Mouse (Mus musculus): ENCODE data around the gene Shld2. TPM values are rescaled to one million over a fixed set of nuclear protein-coding genes. Genes with fewer than 3 reads are reported as not detected.
A peak's percentile ranks its signal among the peaks of the same experiment; 100 is the strongest.
"Not testable (repeated sequence)": the region's sequence is repeated elsewhere in the genome, so short reads cannot be mapped to it uniquely, and the experiment has no call there.

The Shld2 gene
- polyA plus RNA-seq, 1 experiment from 2014 or later, result 6.1 TPM

DNA sequence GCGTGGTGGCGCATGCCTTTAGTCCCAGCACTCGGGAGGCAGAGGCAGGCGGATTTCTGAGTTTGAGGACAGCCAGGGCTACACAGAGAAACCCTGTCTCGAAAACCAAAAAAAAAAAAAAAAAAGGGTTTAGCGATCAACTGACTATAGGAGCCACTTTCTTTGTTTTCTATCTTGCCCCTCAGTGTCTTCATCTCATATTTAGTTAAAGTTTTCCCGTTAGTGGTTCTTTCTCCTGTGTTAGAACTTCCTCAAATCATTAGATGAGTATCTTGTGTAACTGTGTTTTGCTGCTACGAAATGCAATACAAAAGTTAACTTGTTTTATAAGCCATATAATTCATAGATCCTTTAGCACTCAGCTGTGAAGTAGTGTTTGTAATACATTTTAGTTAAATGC, 4.1 kb upstream of the Shld2 start:
- not testable (repeated sequence) for H3K4me3 ChIP-seq; H3K27ac ChIP-seq; DNase-seq (ENCODE audit: low spot score); H3K27me3 ChIP-seq (ENCODE audit: insufficient read depth, poor library complexity, severe bottlenecking); H3K9me3 ChIP-seq
- Histone ChIP-seq H3K36me3 (peaks cover 35% of the 10 kb centered on the region), H3K4me1 (replicated peaks) (peaks cover 25% of the 10 kb centered on the region)
- WGBS, result 93% methylated on average over 8 of the region's 8 CpGs

DNA sequence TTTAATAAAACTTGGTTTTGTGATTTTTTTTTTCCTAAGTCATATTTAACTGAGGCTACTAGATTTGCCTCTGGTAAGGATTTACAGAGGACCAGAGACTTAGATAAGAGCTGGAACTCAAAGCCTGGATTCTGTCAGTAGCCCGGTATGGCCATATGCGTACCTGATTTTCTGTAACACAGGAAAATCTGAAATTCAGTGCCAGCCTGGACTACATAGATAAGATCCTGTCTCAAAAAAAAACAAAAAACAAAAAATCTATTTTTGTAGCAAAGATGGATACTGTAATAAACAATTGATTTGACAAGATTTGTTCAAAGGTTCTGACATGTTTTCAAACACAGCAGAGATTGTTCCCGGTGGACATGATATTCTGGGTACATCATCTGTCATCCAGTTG, 3.3 kb upstream of the Shld2 start:
- H3K4me1 ChIP-seq (replicated peaks), result peaks cover 25% of the 10 kb centered on the region
- H3K27me3 ChIP-seq (ENCODE audit: insufficient read depth, poor library complexity, severe bottlenecking), result no peaks in the 10 kb centered on the region
- H3K36me3 ChIP-seq, result peaks cover 28% of the 10 kb centered on the region
- DNase-seq (ENCODE audit: low spot score), result no peak
- 95% methylated on average over 3 of the region's 3 CpGs for WGBS
- no peaks in the 10 kb centered on the region for H3K9me3 ChIP-seq
- H3K4me3 ChIP-seq, result no peak overlapping the region
- no peak overlapping the region for H3K27ac ChIP-seq

DNA sequence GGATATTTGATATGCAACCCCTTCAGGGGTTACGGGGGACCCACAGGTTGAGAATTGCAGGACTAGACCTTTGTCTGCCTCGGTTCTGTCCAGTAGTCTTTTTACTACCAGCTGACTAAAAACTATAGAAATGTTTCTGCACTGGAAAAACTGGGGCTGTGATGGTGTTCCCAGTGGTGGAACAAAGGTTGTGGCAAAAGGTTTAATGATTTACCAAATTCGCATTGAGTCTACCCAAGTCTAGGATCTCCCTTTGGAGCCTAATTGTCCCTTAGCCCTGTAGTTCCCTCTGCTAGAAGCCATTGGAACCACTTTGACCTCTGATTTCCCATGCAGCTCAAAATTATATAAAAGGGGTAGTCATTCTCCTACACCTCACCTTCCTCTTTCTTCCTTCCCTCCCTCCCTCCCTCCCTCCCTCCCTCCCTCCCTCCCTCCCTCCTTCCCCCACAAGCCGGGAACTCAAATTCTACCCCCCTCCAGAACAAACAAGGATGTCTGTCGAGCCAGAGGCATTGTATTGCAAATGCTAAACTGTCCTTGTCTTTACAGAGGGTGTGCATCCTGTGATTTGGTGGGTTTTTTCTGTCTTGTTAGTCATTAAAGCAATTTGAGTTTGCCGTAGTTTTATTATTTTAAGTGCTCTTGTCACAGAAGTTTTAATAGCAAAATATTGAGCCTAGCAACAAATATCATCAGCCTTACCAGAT, 2.2 kb upstream of the Shld2 start:
- Histone ChIP-seq H3K9me3 (no peaks in the 10 kb centered on the region), H3K27me3 (ENCODE audit: insufficient read depth, poor library complexity, severe bottlenecking) (no peaks in the 10 kb centered on the region), H3K36me3 (peaks cover 18% of the 10 kb centered on the region), H3K4me1 (replicated peaks) (peaks cover 25% of the 10 kb centered on the region), H3K4me3 (peak overlapping the region; percentile 95), H3K27ac (peak overlapping the region; percentile 69)
- no peak for DNase-seq (ENCODE audit: low spot score)
- 18% methylated on average over 6 of the region's 6 CpGs for WGBS

DNA sequence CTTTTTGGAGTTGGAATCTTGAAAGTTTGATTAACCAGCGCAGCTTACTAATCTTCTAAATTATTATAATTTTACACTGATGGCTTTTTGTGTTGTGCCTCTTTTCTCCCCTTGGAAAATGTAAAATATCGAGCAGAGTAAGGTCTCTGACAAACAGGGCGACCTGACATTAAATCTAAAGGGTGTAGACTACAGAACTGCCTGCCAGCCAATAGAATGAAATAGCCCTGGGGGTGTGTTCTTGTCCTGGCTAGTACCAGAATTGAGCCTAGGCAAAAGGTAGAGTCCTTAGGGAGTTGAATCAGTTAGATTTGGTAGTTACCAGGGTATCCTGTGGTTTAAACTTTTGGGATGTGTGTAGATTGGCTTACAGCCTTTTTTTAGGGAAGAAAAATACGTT, 1.4 kb upstream of the Shld2 start:
- Histone ChIP-seq H3K9me3 (no peaks in the 10 kb centered on the region), H3K27me3 (ENCODE audit: insufficient read depth, poor library complexity, severe bottlenecking) (no peaks in the 10 kb centered on the region), H3K27ac (peak overlapping the region; percentile 98), H3K4me3 (peak overlapping the region; percentile 95), H3K36me3 (peaks cover 12% of the 10 kb centered on the region), H3K4me1 (replicated peaks) (peaks cover 25% of the 10 kb centered on the region)
- DNase-seq (ENCODE audit: low spot score), result peak; percentile 5
- 5% methylated on average over 4 of the region's 4 CpGs for WGBS

DNA sequence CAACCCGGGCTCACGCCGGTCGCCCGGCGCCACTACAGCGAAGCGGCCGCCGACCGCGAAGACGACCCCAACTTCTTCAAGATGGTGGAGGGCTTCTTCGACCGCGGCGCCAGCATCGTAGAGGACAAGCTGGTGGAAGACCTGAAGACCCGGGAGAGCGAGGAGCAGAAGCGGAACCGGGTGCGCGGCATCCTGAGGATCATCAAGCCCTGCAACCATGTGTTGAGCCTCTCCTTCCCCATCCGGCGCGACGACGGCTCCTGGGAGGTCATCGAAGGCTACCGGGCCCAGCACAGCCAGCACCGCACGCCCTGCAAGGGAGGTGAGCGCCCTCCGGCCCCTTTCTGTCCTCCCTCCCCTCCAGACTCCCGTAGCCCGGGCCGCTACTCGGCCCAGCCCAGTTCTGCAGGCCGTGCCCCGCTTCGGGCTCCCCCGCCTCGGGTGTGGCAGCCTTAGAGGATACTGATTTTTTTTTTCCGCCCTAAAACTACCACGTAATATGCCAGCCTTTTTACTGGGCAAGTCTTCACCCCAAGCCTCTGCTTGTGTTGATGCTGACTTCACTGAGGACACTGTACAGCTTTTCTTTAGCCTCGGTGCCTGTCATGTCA, 833 bp upstream of the Shld2 start:
- Histone ChIP-seq H3K9me3 (no peaks in the 10 kb centered on the region), H3K27me3 (ENCODE audit: insufficient read depth, poor library complexity, severe bottlenecking) (no peaks in the 10 kb centered on the region), H3K4me1 (replicated peaks) (peaks cover 25% of the 10 kb centered on the region), H3K36me3 (peaks cover 6% of the 10 kb centered on the region), H3K27ac (peak overlapping the region; percentile 98), H3K4me3 (peak overlapping the region; percentile 95)
- peak; percentile 70 for DNase-seq (ENCODE audit: low spot score)
- WGBS, result under 1% methylated on average over 47 of the region's 47 CpGs

DNA sequence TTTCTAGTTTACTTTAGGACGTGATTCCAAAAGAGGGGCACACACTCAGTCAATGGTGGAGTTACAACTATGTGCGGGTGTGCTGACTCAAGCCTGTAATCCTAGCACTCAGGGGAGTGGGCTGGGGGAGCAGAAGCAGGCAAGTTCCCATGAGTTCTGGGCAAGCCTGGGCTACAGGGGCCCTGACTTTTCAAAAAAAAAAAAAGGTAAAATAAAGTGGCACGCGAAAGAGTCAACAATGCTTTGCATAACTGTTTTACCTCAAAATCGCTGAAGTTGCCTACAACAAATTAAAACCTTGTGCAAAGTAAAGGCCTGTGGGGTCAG, 423 bp downstream of the Shld2 start:
- peaks cover 25% of the 10 kb centered on the region for H3K4me1 ChIP-seq (replicated peaks)
- peak overlapping the region; percentile 95 for H3K4me3 ChIP-seq
- peaks cover 5% of the 10 kb centered on the region; the same call in 1 of the 2 replicates for H3K36me3 ChIP-seq
- DNase-seq (ENCODE audit: low spot score), result no peak
- WGBS, result 13% methylated on average over 5 of the region's 5 CpGs
- H3K27me3 ChIP-seq (ENCODE audit: insufficient read depth, poor library complexity, severe bottlenecking), result no peaks in the 10 kb centered on the region
- H3K27ac ChIP-seq, result peak overlapping the region; percentile 98
- no peaks in the 10 kb centered on the region for H3K9me3 ChIP-seq

DNA sequence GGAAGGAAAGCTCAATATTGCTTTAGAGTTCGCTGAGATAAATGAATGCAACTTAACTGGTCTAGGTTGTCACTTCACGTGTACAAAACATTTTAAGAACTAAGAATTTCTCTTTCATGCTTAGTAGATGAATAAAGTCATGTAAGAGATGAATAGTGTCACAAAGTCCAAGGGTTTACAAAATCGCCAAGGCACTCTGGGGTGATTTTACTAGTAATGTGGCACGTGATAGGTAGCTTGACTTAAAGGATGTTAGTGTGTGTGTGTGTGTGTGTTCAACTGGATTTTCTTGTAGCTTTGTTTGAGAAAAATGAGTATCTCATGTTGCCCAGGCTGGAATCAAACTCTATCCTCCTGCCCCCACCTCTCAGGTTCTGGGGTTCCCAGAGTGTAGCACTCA, 1.0 kb downstream of the Shld2 start:
- H3K4me3 ChIP-seq, result no peak overlapping the region; the same call in 1 of the 2 replicates
- peaks cover 5% of the 10 kb centered on the region; the same call in 1 of the 2 replicates for H3K36me3 ChIP-seq
- H3K27ac ChIP-seq, result no peak overlapping the region

DNA sequence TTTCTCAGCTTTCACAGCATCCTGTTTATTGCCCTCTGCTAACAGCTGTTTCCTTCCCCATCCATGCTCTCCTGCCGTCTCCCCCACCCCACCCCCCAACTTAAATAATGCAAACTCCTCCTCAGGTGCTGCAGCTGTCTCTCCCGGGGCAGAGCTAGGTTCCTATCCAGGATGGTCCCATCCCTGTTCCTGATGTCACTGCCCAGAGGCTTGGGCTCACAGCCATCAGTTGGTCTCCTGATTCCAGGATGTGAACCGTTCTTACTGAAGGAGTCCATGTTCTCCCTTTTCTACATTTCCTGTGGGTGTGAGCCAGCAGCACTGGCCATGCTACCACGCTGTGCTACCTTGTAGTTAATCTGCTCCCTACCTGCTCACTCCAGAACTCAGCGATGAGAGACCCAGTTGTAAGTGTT, 7.0 kb downstream of the Shld2 start:
- Histone ChIP-seq H3K9me3 (no peaks in the 10 kb centered on the region), H3K4me3 (no peak overlapping the region), H3K4me1 (replicated peaks) (no peaks in the 10 kb centered on the region), H3K27ac (no peak overlapping the region), H3K27me3 (ENCODE audit: insufficient read depth, poor library complexity, severe bottlenecking) (no peaks in the 10 kb centered on the region), H3K36me3 (no peaks in the 10 kb centered on the region)
- no peak for DNase-seq (ENCODE audit: low spot score)
- 46% methylated on average over 5 of the region's 5 CpGs for WGBS

More for the DNA sequence above, 1.0 kb downstream of the Shld2 start:
- peaks cover 25% of the 10 kb centered on the region for H3K4me1 ChIP-seq (replicated peaks)
- H3K27me3 ChIP-seq (ENCODE audit: insufficient read depth, poor library complexity, severe bottlenecking), result no peaks in the 10 kb centered on the region
- DNase-seq (ENCODE audit: low spot score), result no peak
- H3K9me3 ChIP-seq, result no peaks in the 10 kb centered on the region
- 95% methylated on average over 4 of the region's 4 CpGs for WGBS

DNA sequence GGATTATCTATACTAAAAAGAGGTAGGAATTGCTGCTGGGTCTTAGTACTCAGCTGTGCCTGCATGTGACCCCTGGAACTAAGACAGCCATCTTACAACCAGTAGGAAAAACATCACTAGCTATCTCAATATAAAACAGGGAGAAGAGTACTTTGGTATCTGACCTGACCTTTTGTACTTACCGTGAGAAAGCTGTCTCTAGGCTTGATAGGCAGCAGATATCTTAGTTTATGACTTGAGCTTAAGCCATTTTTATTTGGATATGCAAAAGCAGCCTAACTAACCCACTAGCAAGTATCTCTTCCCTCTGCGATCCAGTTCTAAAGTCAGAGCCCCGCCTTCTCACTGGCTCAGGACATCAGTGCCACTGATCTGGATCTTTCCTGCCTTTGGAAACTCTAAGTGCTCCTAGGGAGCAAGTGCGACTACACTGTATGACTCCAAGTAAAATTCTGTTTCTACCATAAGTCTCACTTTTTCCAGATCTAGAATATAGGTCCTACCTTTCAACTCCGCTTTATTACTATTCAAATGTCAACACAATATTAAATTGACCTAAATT, 7.5 kb downstream of the Shld2 start:
- 80% methylated on average over 5 of the region's 5 CpGs for WGBS
- H3K27ac ChIP-seq, result no peak overlapping the region
- no peak for DNase-seq (ENCODE audit: low spot score)
- no peaks in the 10 kb centered on the region for H3K36me3 ChIP-seq
- H3K4me3 ChIP-seq, result no peak overlapping the region
- H3K9me3 ChIP-seq, result no peaks in the 10 kb centered on the region
- H3K27me3 ChIP-seq (ENCODE audit: insufficient read depth, poor library complexity, severe bottlenecking), result no peaks in the 10 kb centered on the region
- no peaks in the 10 kb centered on the region for H3K4me1 ChIP-seq (replicated peaks)

DNA sequence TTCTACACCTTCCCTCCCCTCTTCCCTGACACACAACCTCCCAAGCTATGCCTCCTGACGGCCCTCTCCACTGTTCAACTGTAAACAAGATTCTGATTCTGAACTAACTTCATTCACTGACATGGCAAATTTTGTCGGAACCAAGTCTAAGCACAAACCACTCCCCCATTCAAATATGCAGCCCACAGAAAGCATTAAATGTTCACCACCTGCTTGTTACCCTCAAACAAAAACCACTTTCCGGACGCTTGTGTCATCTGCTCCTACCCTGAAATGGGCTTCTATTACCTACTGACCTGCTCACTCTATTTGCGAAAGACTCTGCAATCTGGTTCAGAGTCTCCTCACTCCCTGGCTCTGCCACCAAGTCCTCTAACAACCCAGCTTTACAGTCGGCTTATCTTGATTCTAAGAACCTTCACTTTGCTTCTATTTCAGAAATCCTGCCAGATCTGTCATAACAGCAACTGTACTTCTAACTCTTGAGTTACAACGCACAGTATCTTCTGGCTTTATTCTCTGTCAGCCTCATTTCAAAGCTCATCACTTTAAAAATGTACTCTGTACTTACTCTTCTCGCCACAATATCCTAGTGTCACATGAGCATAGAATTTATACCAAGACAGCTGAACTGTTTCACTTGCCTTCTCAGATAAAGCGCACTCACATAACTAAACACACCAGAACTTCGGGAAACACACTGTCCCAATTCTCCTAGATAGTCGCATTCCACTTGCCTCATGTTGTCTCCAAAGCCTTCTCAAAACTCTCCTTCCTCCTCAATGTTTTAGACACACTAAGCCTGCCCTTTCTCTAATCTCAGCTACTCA, 11.2 kb downstream of the Shld2 start:
- H3K36me3 ChIP-seq, result no peaks in the 10 kb centered on the region
- WGBS, result 82% methylated on average over 11 of the region's 11 CpGs
- no peak overlapping the region for H3K4me3 ChIP-seq
- H3K4me1 ChIP-seq (replicated peaks), result no peaks in the 10 kb centered on the region
- no peak overlapping the region for H3K27ac ChIP-seq
- no peak for DNase-seq (ENCODE audit: low spot score)
- H3K9me3 ChIP-seq, result no peaks in the 10 kb centered on the region
- no peaks in the 10 kb centered on the region for H3K27me3 ChIP-seq (ENCODE audit: insufficient read depth, poor library complexity, severe bottlenecking)

DNA sequence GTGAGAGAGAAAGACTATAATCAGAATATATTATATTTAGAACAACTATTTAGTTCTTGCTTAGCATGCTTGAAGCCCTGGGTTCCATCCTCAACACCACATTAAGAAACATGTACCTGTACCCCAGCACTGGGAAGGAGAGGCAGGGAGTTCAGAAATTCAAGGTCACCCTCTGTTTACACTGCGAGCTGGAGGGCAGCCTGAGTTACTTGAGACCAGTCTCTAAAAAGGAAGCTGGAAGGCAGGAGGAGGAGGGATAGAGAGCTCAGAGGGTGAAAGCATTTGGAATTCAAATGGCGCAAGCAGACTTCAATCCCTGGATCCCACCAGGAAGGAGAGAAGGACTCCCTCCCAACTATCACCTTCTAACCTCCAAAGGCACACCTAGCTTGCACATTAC, 12.7 kb downstream of the Shld2 start:
- no peaks in the 10 kb centered on the region for H3K27me3 ChIP-seq (ENCODE audit: insufficient read depth, poor library complexity, severe bottlenecking)
- H3K4me3 ChIP-seq, result no peak overlapping the region
- H3K27ac ChIP-seq, result no peak overlapping the region
- WGBS, result 47% methylated on average over 2 of the region's 2 CpGs
- no peaks in the 10 kb centered on the region for H3K9me3 ChIP-seq
- no peaks in the 10 kb centered on the region for H3K36me3 ChIP-seq
- no peak for DNase-seq (ENCODE audit: low spot score)
- no peaks in the 10 kb centered on the region for H3K4me1 ChIP-seq (replicated peaks)

DNA sequence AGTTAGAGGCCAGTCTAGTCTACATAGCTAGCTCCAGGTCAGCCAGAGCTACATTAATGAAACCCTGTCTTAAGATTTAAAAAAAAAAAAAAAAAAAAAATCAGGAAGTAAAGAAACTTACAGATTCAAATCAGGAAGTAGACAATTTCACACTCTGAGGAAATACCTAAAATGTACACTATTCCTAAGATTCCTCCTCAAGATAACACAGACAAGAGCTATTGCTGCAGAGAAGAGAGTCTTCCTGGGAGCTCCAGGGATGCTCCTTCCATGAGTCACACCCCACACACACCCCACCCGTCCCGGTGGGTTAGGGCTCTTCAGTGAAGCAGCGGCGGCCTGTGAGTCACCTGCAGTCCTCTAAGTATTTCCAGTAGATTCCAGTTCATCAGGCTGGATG, 13.3 kb downstream of the Shld2 start:
- DNase-seq (ENCODE audit: low spot score), result no peak
- H3K4me3 ChIP-seq, result no peak overlapping the region
- no peaks in the 10 kb centered on the region for H3K27me3 ChIP-seq (ENCODE audit: insufficient read depth, poor library complexity, severe bottlenecking)
- 67% methylated on average over 4 of the region's 4 CpGs for WGBS
- no peaks in the 10 kb centered on the region for H3K36me3 ChIP-seq
- H3K27ac ChIP-seq, result no peak overlapping the region
- no peaks in the 10 kb centered on the region for H3K4me1 ChIP-seq (replicated peaks)
- no peaks in the 10 kb centered on the region for H3K9me3 ChIP-seq

DNA sequence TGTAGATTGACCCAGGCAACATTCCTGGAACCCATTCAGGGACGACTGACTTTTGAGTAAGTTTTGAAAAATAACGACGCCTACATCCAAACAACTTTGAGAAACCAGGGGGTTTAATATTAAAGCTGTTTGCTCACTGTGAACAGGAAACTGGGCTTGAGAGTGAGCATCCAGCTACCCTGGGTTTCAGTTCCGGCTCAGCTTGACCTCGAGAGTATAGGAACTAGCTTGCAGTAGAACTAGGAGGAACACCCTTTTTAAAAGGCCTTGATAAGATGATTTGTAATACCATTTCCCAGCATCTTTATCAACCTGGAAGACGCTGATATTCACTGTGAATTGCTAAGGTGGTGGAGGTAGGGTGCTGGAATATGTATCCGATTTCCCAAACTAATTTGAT, 13.9 kb downstream of the Shld2 start:
- 90% methylated on average over 7 of the region's 7 CpGs for WGBS
- no peak for DNase-seq (ENCODE audit: low spot score)
- Histone ChIP-seq H3K27me3 (ENCODE audit: insufficient read depth, poor library complexity, severe bottlenecking) (no peaks in the 10 kb centered on the region), H3K4me3 (no peak overlapping the region), H3K9me3 (no peaks in the 10 kb centered on the region), H3K4me1 (replicated peaks) (no peaks in the 10 kb centered on the region), H3K36me3 (no peaks in the 10 kb centered on the region), H3K27ac (no peak overlapping the region)

All from hindbrain, embryonic 10.5 days (tissue).